Mouse (Mus musculus): ENCODE results near the gene Xylt1.

Gene Xylt1

DNA sequence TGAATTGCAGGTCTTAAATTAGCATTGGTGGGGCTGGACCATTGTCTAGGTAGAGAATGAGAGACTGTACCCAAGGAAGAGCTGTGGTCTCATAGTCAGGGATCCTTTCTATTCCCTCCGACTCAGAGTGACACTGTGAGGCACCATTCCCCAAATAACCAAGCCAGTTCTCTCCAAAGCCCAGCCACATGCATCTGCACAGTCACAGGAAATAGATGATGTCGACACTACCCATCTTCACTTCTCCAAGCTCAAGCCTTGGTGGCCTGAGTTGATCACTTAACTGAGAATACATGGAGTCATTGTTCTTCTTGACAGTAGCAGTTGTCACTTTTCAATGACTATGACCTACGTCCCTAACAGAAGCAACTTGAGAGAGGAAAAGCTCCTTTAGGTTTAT is 100.6 kb downstream of the Xylt1 start:
- DNase-seq = no peak

DNA sequence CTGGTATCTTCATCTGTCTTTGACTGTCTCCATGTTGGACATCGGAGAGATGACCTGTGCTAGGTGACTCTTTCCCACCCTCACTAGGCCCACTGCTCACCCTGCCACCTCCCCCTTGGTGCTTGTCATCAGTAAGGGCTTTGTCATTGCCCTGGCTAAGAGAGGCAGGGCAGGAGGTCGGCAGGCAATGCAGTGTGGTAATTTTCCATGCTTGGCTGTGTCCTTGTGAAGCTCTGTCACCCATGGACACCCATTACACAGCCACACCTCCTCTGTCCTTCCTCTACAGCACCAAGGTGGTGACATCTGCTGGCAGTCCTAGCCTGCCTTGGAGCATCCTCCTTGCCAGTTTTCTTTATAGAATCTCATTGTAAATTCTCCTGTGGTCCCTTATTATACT is 101.9 kb downstream of the Xylt1 start:
- DNase-seq = peak; percentile 48 to 54

DNA sequence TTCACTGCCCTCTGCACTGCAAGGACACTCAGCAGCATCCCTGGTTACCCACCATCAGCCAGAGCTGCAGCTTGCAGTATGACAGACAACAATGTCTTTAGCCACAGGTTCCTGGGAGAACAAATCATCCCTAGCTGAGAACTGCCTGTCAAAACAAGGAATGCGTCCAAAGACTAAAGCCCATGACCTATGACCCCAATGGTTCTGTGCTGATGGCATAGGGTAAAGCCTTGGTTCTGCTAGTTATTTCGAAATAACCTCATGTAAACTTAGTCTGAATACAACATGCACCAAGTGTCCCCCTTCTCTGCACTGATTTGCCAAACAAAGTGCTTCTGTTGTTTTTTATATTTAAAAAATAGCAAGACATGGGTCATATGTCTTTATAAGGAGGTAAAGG is 103.8 kb downstream of the Xylt1 start:
- DNase-seq = no peak

- peak; percentile 51 to 58 for DNase-seq
Observed at GRCm38 (mm10) chr7:117484989-117485536, 104.3 kb downstream of the Xylt1 start.

DNA sequence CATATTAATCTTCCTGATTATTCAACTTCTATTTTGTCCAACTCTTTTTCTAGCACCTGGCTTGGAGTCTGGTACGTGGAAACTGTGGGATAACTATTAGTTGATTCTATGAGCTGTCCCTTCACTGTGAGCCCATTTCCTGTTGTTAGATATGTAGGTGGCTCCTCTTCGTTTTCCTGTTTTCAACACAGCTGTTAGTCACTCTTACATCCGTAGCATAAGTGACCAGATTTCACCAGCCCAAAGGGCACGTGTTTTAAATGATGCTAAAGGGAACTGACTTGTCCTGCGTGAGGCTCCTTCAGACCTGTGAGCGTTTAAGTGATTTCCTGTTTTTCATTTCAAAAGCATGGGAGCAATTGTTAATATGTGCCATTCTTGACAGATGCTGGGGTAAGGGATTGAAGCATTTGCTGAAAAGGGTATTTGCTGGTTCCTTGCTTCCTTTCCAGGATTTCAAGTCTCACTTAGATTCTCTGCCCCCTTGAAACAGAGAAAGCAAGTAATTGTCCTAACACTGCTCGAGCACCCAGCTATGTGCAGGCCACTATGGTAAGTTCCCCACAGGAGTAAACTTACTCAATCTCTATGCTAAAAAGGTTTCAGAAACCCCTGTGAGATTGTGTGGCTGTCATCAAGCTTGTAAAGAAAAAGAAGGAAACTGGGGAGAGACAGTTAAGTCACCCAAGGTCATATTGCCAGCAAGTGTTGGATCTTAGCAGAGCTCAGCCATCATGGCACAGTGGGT is 105.8 kb downstream of the Xylt1 start:
- DNase-seq = peak; percentile 57 to 66

DNA sequence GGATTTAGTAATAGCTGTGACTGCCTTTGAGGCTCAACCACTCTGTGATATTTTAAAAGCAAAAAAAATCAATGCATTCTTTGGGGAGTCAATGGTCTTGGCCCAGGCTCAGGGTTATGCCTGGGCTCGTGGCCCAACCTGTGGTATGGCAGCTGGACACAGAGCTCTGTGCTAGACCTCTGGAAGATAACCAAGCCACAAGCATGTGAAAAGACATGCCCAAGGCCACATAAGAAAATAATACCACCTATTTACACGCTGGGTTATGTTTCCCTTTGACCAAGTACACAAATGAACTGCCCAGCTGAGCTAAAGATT is 106.4 kb downstream of the Xylt1 start:
- DNase-seq = no peak

GRCm38 (mm10) chr7:117489973-117490372 is 109.2 kb downstream of the Xylt1 start:
- no peak for DNase-seq

GRCm38 (mm10) chr7:117490500-117491205 is 109.9 kb downstream of the Xylt1 start:
- peak; percentile 54 to 58 for DNase-seq

- DNase-seq = no peak
Observed at GRCm38 (mm10) chr7:117491495-117491894, 110.7 kb downstream of the Xylt1 start.

DNA sequence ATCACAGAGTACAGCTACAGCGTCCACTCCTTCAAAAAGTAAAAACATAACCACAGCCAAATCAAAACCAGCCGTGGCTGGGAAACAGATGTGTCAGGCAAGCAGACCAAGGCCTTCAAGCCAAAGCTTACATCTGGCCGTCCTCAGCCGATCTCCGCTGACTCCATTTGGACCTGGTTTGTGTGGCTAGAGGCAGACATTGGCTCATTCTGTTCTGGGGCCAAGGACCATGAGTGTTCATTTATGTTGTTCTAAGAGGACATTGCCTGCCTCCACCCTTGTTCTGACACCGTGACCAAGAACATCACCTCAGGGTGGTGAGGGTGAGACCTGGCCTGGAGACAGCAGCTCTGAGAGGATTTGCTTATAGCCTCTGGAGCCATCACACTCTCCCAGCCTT is 113.4 kb downstream of the Xylt1 start:
- DNase-seq = no peak

DNA sequence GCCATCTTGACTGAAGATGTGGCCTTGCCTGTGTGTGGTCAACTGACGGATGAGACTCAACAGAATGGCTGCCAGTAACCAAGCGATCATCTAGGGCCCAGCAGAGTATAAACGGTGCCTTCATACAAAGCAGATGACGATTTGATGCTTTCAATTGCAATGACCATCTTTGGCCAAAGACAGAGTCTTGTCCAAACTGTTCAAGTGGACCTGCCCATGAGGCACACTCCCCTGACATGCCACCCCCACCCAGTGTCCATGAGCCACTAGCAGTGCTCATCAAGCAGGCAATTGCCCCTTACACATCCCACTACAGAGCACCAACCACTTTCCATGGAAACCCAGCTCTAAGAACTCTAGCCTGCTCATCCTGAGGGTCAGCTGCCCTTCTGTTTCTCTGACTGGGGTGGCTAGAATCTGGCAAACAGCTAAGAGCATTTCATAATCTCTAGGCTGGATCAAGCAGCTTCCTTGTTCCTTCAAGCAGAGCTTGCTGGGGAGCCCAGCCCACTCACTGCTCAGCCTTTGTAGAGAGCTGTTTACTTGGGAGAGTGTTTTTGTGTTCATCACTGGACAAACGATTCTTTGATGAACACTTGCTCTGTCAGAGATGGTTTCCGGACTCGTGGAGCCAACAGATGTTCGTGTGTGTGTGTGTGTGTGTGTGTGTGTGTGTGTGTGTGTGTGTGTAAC is 114.0 kb downstream of the Xylt1 start:
- no peak for DNase-seq

DNA sequence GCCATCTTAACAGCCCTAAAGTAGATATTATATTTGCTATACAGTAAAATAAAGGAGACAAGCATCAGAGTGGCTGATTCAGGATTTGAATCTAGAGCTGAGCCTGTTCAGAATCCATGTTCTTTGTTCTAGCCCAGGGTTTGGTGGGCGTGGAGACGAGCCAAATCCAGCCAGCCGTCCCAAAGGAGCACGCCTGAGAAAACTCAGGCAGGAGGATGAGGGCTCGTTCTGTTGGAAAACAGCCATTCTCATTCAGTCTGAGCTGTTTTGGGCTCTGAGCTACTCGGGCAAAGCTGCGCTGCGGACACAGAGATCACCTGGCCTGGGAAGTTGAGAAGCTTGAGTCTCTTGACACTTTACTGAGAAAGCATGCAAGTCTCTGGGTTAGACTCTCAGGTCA is 115.0 kb downstream of the Xylt1 start:
- DNase-seq = no peak

- no peak for DNase-seq
Observed at GRCm38 (mm10) chr7:117498173-117498572, 117.4 kb downstream of the Xylt1 start.

DNA sequence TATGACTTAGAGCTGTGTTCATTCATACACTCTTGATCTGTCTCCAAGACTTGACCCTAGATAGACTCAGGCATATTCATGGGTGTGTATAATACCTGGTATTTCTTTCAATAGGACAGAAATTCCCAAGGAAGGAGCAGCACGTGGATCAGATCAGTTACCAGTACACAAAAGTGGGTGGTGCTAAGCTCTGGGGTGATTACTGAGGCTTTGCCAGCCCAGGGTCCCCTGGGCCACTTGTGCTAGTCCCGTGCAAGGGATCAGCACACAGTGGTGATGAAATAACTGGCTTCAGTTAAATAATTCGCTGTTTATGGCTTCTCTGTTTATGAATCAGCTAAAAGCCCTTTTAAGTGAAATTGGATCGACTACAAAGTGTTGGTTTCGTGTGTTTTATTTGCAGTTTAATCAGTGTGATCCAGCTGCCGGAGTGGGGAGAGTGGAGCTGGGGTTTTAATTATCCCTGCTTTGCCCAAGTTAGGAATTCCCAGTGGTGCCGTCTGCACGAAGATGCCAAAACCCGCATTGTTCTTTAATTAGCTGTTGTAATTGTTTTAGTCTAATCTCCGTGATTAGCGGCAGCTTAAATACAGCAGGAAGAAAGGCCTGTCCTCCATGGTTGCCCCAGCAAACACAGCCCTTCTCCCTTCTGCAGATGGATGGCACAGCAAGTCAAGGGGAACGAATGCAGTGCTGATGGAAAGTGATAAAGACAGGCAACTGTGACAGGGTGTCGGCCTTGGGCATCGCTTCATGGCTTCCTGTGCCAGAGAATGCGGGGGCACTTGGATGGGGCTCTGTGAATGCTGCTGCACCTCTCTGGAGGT is 120.8 kb downstream of the Xylt1 start:
- no peak for DNase-seq

- DNase-seq = no peak
Observed at GRCm38 (mm10) chr7:117502415-117502814, 121.6 kb downstream of the Xylt1 start.

DNA sequence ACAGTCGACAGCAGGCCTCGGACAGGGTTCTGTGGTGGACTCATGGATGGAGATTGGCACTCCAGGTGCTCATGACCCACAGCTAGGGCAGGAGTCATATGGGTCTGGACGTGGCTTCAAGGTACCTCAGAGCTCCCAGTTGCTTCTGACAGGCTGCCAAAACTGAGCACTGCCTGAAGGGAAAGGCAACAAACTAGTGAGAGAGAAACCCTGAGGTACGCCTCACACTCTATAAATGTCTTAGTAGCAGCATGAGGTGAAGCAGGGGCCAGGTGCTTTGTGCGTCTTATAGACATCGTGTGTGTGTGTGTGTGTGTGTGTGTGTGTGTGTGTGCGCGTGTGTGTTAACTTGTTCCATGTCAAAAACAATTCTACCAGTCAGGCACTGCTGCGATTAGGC is 122.9 kb downstream of the Xylt1 start:
- no peak for DNase-seq

GRCm38 (mm10) chr7:117505791-117506190 is 125.0 kb downstream of the Xylt1 start:
- no peak for DNase-seq

GRCm38 (mm10) chr7:117507351-117507750 is 126.6 kb downstream of the Xylt1 start:
- no peak for DNase-seq

DNA sequence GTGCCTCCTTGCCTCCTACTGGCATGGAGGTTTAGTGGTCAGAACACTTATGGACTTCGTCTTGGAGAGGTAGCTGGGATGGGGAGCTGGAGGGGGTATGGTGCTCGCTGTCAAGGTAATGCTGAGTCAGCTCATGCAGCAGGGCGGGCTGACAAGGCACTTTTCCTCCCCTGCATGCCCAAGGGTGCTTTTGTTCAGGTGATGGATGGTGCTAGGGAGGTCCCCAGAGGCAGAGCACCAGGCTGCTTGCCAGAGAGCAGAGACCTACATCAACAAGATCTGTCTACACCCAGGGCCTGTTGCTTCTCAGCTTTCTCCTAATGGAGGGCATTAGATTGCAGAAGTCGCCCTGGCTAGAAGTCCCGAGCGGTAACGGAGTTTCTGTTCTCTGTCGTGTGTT is 127.3 kb downstream of the Xylt1 start:
- DNase-seq = no peak

DNA sequence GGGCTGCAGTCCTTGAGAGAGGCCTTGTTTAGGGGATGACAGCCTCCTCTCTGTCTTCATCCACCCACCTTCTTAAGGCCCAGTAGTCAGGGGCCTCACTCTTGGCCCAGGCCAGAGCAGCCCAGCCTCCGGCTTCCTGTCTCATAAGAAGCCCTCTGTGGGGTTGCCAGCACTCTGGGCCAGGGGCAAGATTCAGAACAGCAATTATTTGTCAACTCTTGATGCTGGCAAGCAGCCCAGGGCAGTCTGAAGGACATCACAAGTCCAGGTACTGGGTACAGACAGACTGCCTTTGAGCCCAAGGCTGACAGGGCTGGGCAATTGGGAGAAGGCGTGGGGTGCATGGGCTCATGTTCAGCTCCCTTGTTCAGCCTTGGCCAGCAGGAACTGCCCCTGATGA is 129.3 kb downstream of the Xylt1 start:
- DNase-seq = no peak

- no peak for DNase-seq
Observed at GRCm38 (mm10) chr7:117512301-117512700, 131.5 kb downstream of the Xylt1 start.

DNA sequence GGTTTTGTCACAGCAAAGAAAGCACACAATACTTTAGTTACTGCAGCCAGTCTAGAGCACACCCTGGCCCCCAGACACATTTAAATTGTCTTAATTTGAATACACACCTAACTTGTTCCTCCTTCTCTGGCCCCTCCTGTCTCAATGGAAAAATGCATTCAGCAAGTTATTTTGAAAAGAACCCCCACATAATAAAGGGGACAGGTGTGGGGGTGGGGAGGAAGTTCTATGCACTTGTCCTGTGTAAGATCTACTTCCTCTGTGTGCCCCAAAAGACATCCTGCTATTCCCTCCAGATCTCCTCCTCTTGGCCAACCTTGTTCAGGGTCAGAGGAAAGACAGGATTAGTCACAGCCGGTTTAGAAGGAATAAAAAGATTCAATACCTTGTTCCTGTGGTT is 135.0 kb downstream of the Xylt1 start:
- DNase-seq = peak; percentile 39 to 40

GRCm38 (mm10) chr7:117516896-117517295 is 136.1 kb downstream of the Xylt1 start:
- DNase-seq = no peak
